In the genomic region with DNA sequence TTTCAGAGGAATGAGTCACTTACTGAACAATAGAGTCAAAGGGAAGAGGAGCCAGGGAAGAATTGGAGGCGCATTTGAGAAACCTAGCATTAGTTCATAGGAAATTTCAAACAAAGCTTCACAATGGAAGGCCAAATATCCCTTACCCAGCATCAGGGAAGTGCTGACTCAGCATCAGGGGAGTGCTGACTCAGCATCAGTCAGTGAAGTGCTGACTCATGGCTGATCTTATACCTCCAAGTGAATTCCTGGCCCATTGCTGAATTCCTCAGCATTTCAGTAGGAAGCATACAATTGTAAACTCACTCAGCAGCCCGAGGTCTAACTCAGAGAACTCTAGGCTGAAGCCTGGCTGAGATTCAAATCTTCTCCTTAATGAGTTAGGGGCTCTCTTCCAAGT, we compare ENCODE assay signal across 11 mouse cellular contexts.
A peak's percentile ranks its signal among the peaks of the same experiment; 100 is the strongest.
DNase-seq lines count a peak whose midpoint lies in the region; ATAC-seq and TF ChIP-seq lines count a peak whose summit lies in the region.
"Had no signal": no experiment of that assay in that cellular context is flagged by ENCODE, and none has a peak within 500 bp of the region (broad histone marks: within the 10 kb centered on the region; RNA-seq: fewer than 3 reads in every experiment).

No protein-coding gene starts in this region.

- H3K27ac ChIP-seq in forebrain, embryonic 13.5 days: peak overlapping the region; percentile 63
- no peak overlapping the region; the same call in 1 of the 2 replicates for H3K27ac ChIP-seq in forebrain, embryonic 12.5 days
- no peak overlapping the region for H3K27ac ChIP-seq in lung, postnatal 0 days (ENCODE audit: low read length)
- peak overlapping the region; percentile 11 for H3K27ac ChIP-seq in brown adipose tissue, adult 24 weeks (replicated peaks; ENCODE audit: low read depth, low read length)

- TF ChIP-seq POLR2A in lung, adult 2 months (IDR thresholded peaks at IDR 0.05; ENCODE audit: borderline replicate concordance, extremely low read depth, low read depth, low read length): no peak

- 66% methylated on average over 2 of the region's 2 CpGs for WGBS in forebrain, embryonic 13.5 days
- 69% methylated on average over 2 of the region's 2 CpGs for WGBS in forebrain, embryonic 12.5 days
- 51% methylated on average over 2 of the region's 2 CpGs for WGBS in lung, postnatal 0 days
- 42% methylated on average over 2 of the region's 2 CpGs for WGBS in lung, adult 2 months

- no peak overlapping the region for H3K4me2 ChIP-seq in forebrain, embryonic 13.5 days
- H3K4me2 ChIP-seq in forebrain, embryonic 12.5 days: no peak overlapping the region
- H3K4me2 ChIP-seq in lung, postnatal 0 days (replicated peaks; ENCODE audit: low read depth, low read length): no peak overlapping the region

- no peak for TF ChIP-seq CTCF in lung, postnatal 0 days (IDR thresholded peaks at IDR 0.05)
- no peak for TF ChIP-seq CTCF in lung, adult 2 months (IDR thresholded peaks at IDR 0.05; ENCODE audit: insufficient read depth, low read length)

- H3K9ac ChIP-seq in forebrain, embryonic 13.5 days: no peak overlapping the region
- H3K9ac ChIP-seq in forebrain, embryonic 12.5 days: no peak overlapping the region
- H3K9ac ChIP-seq in lung, postnatal 0 days (replicated peaks; ENCODE audit: low read depth): no peak overlapping the region

- 0 out of 2 replicates have a peak, but pooled peaks have one; percentile 17 for TF ChIP-seq EP300 in lung, postnatal 0 days (IDR thresholded peaks at IDR 0.05)

- H3K4me3 ChIP-seq in forebrain, embryonic 13.5 days: no peak overlapping the region
- no peak overlapping the region for H3K4me3 ChIP-seq in forebrain, embryonic 12.5 days (replicated peaks)
- H3K4me3 ChIP-seq in lung, postnatal 0 days (ENCODE audit: low read depth, low read length): no peak overlapping the region
- H3K4me3 ChIP-seq in lung, adult 2 months (replicated peaks; ENCODE audit: extremely low read depth, low read depth, low read length): no peak overlapping the region
- no peak overlapping the region for H3K4me3 ChIP-seq in brown adipose tissue, adult 24 weeks (ENCODE audit: insufficient read depth, low read depth, low read length)

- peaks cover 32% of the 10 kb centered on the region for H3K4me1 ChIP-seq in forebrain, embryonic 13.5 days
- H3K4me1 ChIP-seq in forebrain, embryonic 12.5 days: peaks cover 18% of the 10 kb centered on the region
- peaks cover 15% of the 10 kb centered on the region for H3K4me1 ChIP-seq in lung, postnatal 0 days (ENCODE audit: insufficient read depth, low read depth, low read length)
- peaks cover 4% of the 10 kb centered on the region for H3K4me1 ChIP-seq in lung, adult 2 months (ENCODE audit: control insufficient read depth, insufficient read depth, low read length)
- H3K4me1 ChIP-seq in brown adipose tissue, adult 24 weeks (ENCODE audit: control insufficient read depth, insufficient read depth, insufficient read length, low read length): peaks cover 32% of the 10 kb centered on the region

- ATAC-seq in forebrain, embryonic 13.5 days: no peak
- ATAC-seq in forebrain, embryonic 12.5 days (ENCODE audit: low FRiP score): no peak
- no peak for ATAC-seq in lung, postnatal 0 days
- no peak for ATAC-seq in megakaryocyte progenitor cell, adult 5-6 weeks (replicated peaks; ENCODE audit: poor library complexity)
- no peak for ATAC-seq in inflammation-experienced regulatory T-cells, adult 6 months

- DNase-seq in lung, postnatal 0 days (ENCODE audit: low spot score): peak; percentile 16
- DNase-seq in lung, adult 2 months: no peak
- no peak for DNase-seq in urinary bladder, postnatal 25 days (ENCODE audit: low spot score)
- DNase-seq: kidney, adult 9 months; lung, postnatal 14 days; right cerebral cortex, adult 18-20 months had no signal

- H3K27me3 ChIP-seq in forebrain, embryonic 13.5 days: no peaks in the 10 kb centered on the region
- no peaks in the 10 kb centered on the region for H3K27me3 ChIP-seq in forebrain, embryonic 12.5 days
- H3K27me3 ChIP-seq in lung, postnatal 0 days (replicated peaks; ENCODE audit: insufficient read depth, low read length): no peaks in the 10 kb centered on the region

- H3K9me3 ChIP-seq in forebrain, embryonic 13.5 days (replicated peaks): no peaks in the 10 kb centered on the region
- no peaks in the 10 kb centered on the region for H3K9me3 ChIP-seq in forebrain, embryonic 12.5 days
- no peaks in the 10 kb centered on the region for H3K9me3 ChIP-seq in lung, postnatal 0 days (ENCODE audit: low read length)

- H3K36me3 ChIP-seq in forebrain, embryonic 13.5 days (ENCODE audit: poor library complexity, severe bottlenecking): no peaks in the 10 kb centered on the region
- H3K36me3 ChIP-seq in forebrain, embryonic 12.5 days (replicated peaks): no peaks in the 10 kb centered on the region
- H3K36me3 ChIP-seq in lung, postnatal 0 days (ENCODE audit: insufficient read depth, low read length): no peaks in the 10 kb centered on the region

Comparison
In these comparisons a context has a peak if more than half of its experiments do, and no peak if none do; other contexts are left out.
1. H3K27ac ChIP-seq: peak in forebrain, embryonic 13.5 days (single experiment) and brown adipose tissue, adult 24 weeks (single experiment); none in forebrain, embryonic 12.5 days (single experiment) and lung, postnatal 0 days (single experiment).